Mouse (Mus musculus): ENCODE results near the gene Pkn1. TPM values are rescaled to one million over a fixed set of nuclear protein-coding genes. Genes with fewer than 3 reads are reported as not detected.

The Pkn1 gene
- polyA plus RNA-seq, 1 experiment from 2014 or later = 30.0 TPM

DNA sequence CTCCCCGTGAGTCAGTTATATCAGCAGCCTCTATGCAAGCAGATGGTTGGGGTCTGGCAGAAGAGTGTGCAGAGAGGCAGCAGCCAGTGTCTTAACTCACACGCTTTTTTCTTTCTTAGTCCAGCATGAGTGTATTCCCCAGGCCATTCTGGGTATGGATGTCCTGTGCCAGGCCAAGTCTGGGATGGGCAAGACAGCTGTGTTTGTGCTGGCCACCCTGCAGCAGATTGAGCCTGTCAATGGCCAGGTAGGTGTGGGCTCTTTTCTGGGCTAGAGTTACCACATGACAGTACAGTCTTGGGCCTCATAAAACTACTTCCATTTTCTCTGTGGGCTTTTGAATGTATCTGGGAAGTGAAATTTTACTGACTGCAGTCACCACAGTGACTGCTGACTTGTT is 20.7 kb upstream of the Pkn1 start:
- ATAC-seq (ENCODE audit: low FRiP score, low read depth) = no peak
- Histone ChIP-seq H3K27me3 (replicated peaks) (no peaks in the 10 kb centered on the region), H3K9ac (no peak overlapping the region), H3K27ac (no peak overlapping the region), H3K36me3 (peaks cover 55% of the 10 kb centered on the region), H3K4me3 (no peak overlapping the region), H3K9me3 (no peaks in the 10 kb centered on the region), H3K4me1 (peaks cover 19% of the 10 kb centered on the region), H3K4me2 (replicated peaks) (no peak overlapping the region)
- WGBS = 86% methylated on average over 2 of the region's 2 CpGs

DNA sequence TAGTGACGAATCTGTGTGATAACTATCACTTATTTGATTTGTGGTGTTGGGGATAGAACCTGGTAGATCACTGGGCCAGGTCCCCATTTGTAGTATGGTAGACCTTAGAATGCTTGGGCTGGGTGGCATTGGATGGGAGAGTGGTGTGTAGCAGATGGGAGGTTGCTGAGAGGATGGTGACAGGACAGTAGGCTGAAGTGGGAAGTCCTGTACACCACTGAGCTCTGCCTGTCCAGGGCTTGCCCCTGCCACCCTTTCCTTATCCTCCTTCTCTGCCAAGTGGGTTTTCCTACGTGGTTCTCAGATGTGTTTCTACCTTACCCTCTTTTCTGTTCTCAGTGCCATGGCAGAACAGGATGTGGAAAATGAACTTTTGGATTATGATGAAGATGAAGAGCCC is 20.1 kb upstream of the Pkn1 start:
- no peak overlapping the region for H3K4me2 ChIP-seq (replicated peaks)
- no peaks in the 10 kb centered on the region for H3K9me3 ChIP-seq
- 85% methylated on average over 2 of the region's 2 CpGs for WGBS
- peaks cover 19% of the 10 kb centered on the region for H3K4me1 ChIP-seq
- ATAC-seq (ENCODE audit: low FRiP score, low read depth) = no peak
- no peaks in the 10 kb centered on the region for H3K27me3 ChIP-seq (replicated peaks)
- no peak overlapping the region for H3K4me3 ChIP-seq
- peaks cover 48% of the 10 kb centered on the region for H3K36me3 ChIP-seq
- no peak overlapping the region for H3K27ac ChIP-seq
- no peak overlapping the region for H3K9ac ChIP-seq

DNA sequence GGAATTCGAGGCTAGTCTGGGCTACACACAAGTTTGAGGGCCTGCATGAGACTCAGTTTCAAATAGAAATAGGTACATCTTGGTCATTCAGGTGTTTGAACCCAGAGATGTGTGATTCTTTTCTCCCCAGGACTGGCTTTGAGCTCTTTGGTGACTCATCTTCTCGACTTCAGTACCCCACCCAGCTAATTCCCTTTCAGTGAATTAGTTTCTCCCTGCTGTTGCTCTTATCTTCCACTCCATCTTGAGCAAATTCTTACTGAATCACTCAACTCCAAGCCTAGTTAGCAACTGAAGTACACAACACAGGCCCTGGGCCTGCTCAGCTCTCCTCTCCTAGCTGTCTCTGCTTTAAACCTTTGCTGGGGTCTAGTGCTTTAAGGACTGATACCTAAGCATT is 17.6 kb upstream of the Pkn1 start:
- Histone ChIP-seq H3K27me3 (replicated peaks) (no peaks in the 10 kb centered on the region), H3K36me3 (peaks cover 23% of the 10 kb centered on the region), H3K4me1 (peaks cover 19% of the 10 kb centered on the region), H3K9ac (no peak overlapping the region), H3K4me2 (replicated peaks) (peak overlapping the region; percentile 90), H3K27ac (no peak overlapping the region), H3K4me3 (peak overlapping the region; percentile 84; the same call in 1 of the 2 replicates), H3K9me3 (no peaks in the 10 kb centered on the region)
- 79% methylated on average over 2 of the region's 2 CpGs for WGBS
- no peak for ATAC-seq (ENCODE audit: low FRiP score, low read depth)

DNA sequence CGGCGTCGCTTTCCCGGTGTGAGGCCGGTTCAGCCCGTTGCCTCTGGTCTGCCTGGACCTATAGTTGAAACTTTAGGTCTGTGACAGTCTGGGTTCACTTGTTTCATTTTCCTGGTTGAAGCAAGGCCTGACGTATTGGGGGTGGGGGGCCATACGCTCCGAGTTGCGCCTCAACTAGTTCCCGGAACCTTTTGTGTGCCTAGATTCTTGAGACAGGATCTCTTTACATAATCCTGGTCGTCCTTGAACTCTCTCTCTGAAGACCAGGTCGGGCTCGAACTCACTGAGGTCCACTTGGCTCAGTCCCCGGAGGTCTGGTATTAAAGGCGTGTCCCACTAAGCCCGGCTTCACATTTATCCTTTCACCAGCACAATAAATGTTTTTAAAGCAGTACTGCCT is 16.8 kb upstream of the Pkn1 start:
- Histone ChIP-seq H3K9me3 (no peaks in the 10 kb centered on the region), H3K27ac (0 out of 2 replicates have a peak overlapping the region, but pooled peaks have one; percentile 83), H3K36me3 (peaks cover 15% of the 10 kb centered on the region), H3K9ac (peak overlapping the region; percentile 75), H3K4me3 (peak overlapping the region; percentile 84), H3K4me1 (peaks cover 19% of the 10 kb centered on the region), H3K27me3 (replicated peaks) (no peaks in the 10 kb centered on the region), H3K4me2 (replicated peaks) (peak overlapping the region; percentile 90)
- 2% methylated on average over 17 of the region's 17 CpGs for WGBS
- ATAC-seq (ENCODE audit: low FRiP score, low read depth) = no peak

DNA sequence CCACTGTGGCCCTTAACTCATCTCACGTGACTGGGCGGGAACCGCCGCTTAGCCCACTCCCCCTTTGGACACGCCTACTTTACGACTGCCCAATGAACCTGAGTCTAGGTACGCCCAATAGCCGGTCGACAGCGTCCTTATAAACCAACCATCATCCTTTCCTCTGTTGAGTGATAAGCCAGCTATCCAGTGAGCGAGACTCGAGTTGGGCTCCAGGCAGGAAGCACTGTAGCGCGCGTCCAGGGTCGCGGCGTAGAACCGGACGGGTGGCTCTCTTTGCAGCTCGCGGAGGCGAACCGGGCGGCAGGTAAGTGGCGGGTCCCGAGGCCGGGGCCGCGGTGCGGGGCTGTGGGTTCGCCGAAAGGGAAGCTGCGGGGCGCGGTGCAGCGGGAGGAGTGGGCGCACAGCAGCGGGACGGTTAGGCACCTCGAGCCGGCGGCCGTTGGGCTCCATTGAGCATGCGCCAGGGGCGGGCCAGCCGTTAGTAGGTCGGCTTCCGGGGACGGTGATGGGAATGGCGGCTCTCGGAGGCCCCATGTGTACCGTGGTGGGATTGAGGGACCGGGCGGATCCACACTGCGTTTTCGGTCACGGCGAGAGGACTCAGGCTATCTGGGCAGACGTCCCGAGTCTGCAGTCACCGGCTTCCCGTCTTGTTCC is 16.2 kb upstream of the Pkn1 start, which contains the start of gene Ddx39:
Ddx39 (plus strand) TSS at position 147 of the 660 bp plus-strand sequence.
- Histone ChIP-seq H3K27me3 (replicated peaks) (no peaks in the 10 kb centered on the region), H3K27ac (peak within 1 kb of the TSS; percentile 83; the same call in 1 of the 2 replicates), H3K4me3 (peak within 1 kb of the TSS; percentile 84), H3K36me3 (peaks cover 9% of the 10 kb centered on the region), H3K9ac (peak within 1 kb of the TSS; percentile 75), H3K9me3 (no peaks in the 10 kb centered on the region), H3K4me2 (replicated peaks) (peak within 1 kb of the TSS; percentile 90), H3K4me1 (peaks cover 19% of the 10 kb centered on the region)
- under 1% methylated on average over 63 of the region's 63 CpGs for WGBS
- peak; percentile 100 for ATAC-seq (ENCODE audit: low FRiP score, low read depth)

DNA sequence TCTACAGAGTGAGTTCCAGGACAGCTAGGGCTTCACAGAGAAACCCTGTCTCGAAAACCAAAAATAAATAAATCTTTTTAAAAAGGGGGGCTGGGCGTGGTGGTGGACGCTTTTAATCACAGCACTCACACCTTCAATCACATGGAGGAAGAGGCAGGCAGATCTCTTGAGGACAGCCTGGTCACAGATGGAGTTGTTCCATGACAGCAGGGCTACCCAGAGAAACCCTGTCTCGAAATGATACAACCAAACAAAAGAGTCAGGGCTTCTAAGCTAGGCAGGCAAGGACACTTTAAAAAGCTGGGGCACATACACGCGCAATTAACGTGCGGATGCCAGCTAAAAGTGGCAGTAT is 15.7 kb upstream of the Pkn1 start:
- Histone ChIP-seq H3K9me3 (no peaks in the 10 kb centered on the region), H3K4me2 (replicated peaks) (peak overlapping the region; percentile 90), H3K27me3 (replicated peaks) (no peaks in the 10 kb centered on the region), H3K36me3 (peaks cover 4% of the 10 kb centered on the region), H3K4me3 (peak overlapping the region; percentile 84; the same call in 1 of the 2 replicates), H3K4me1 (peaks cover 19% of the 10 kb centered on the region), H3K9ac (no peak overlapping the region), H3K27ac (no peak overlapping the region)
- no peak; the same call in 1 of the 2 replicates for ATAC-seq (ENCODE audit: low FRiP score, low read depth)
- WGBS = 16% methylated on average over 8 of the region's 8 CpGs

DNA sequence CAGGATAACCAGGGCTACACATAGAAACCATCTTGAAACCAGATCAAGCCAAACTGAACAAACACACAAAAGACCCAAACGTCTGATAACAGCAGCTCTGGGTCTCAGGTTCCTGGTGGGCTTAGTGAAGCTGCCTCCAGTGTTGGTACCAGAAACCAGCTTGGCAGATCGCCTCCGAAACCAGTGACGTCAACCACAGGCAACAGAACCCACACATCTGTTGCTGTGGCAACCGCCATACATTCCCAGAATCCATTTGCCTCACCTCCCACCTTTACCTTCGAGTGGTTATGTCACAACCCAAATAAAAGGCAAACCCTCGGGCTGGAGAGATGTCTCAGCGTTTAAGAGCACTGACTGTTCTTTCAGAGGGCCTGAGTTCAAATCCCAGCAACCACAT is 8.6 kb upstream of the Pkn1 start:
- no peak overlapping the region for H3K27ac ChIP-seq

DNA sequence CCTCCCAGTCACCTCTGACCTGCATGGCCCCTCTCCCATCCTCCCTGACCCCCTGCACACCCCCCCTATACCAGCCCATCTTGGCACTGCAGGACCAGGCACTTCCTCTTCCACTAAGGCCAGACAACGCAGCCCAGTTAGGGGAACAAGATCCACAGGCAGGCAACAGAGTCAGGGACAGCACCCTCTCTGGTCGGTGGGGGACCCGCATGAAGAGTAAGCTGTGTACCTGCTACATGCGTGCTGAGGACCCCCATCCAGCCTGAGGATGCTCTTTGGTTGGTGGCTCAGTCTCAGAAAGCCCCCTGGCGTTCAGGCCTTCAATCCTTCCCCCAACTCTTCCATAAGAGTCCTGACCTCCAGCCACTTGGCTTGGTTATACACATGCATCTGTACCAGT is 7.4 kb upstream of the Pkn1 start:
- Histone ChIP-seq H3K36me3 (no peaks in the 10 kb centered on the region), H3K9me3 (no peaks in the 10 kb centered on the region), H3K9ac (no peak overlapping the region), H3K27me3 (replicated peaks) (no peaks in the 10 kb centered on the region), H3K4me2 (replicated peaks) (no peak overlapping the region), H3K4me1 (no peaks in the 10 kb centered on the region), H3K27ac (no peak overlapping the region), H3K4me3 (no peak overlapping the region)
- 70% methylated on average over 5 of the region's 5 CpGs for WGBS
- ATAC-seq (ENCODE audit: low FRiP score, low read depth) = no peak

More for the DNA sequence above, 8.6 kb upstream of the Pkn1 start:
- 75% methylated on average over 8 of the region's 8 CpGs for WGBS
- H3K4me3 ChIP-seq = no peak overlapping the region
- no peaks in the 10 kb centered on the region for H3K36me3 ChIP-seq
- no peak for ATAC-seq (ENCODE audit: low FRiP score, low read depth)
- no peaks in the 10 kb centered on the region for H3K4me1 ChIP-seq
- no peak overlapping the region for H3K4me2 ChIP-seq (replicated peaks)
- no peaks in the 10 kb centered on the region for H3K27me3 ChIP-seq (replicated peaks)
- no peaks in the 10 kb centered on the region for H3K9me3 ChIP-seq
- no peak overlapping the region for H3K9ac ChIP-seq

DNA sequence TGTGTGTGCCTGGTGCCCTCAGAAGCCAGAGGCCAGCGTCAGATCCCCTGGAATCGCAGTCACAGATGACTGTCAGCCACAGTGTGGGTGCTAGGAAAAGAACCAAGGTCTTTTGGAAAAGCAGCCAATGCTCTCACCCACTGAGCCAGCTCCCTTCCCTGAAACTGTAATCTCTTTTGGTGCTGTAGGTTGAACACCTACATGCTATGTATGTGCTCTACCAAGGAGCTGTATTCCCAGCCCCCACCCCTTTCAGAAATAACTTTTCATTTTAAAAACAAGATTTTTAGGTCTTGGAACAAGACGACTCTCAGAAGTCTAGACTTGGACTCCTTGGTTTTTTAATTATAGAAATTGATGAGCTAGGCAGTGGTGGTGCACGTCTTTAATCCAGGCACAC is 4.4 kb upstream of the Pkn1 start:
- WGBS = 86% methylated on average over 4 of the region's 4 CpGs
- ATAC-seq (ENCODE audit: low FRiP score, low read depth) = no peak
- H3K4me1 ChIP-seq = peaks cover 2% of the 10 kb centered on the region

DNA sequence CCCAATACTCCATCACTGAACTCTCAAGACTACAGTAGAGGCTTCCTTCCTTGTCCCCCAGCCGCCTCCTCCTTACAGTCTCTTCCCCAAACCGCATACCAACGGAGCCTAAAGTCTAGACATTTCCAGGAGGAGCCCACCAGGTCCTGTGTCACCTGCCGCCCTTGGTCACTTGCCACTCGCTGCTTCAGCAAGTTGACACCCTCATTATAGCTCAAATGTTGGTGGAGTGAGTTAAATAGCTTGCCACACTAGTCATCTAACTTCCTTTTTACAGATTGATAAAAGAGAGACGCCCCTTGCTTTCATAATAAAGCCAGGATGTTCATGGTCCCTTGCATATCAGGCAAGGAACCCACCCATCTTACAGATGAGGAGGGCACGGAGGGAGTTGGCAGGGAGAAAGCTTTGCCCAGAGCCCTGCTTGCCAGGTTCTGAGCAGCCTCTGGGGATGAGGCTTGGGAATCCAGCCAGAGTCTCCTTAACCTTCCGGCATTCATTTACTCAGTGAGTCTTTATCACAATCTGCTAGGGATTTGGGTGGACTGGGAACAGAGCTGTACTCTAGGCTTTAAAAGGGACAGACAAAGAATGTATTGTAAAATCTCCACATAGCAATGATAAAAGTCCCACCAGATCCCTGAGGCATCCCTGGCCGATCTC is 1.6 kb upstream of the Pkn1 start:
- Histone ChIP-seq H3K4me2 (replicated peaks) (no peak overlapping the region), H3K4me1 (peaks cover 17% of the 10 kb centered on the region), H3K36me3 (no peaks in the 10 kb centered on the region), H3K9me3 (no peaks in the 10 kb centered on the region), H3K9ac (no peak overlapping the region), H3K4me3 (no peak overlapping the region), H3K27me3 (replicated peaks) (no peaks in the 10 kb centered on the region), H3K27ac (no peak overlapping the region)
- no peak for ATAC-seq (ENCODE audit: low FRiP score, low read depth)
- WGBS = 84% methylated on average over 9 of the region's 9 CpGs

More for the DNA sequence above, 4.4 kb upstream of the Pkn1 start:
- no peaks in the 10 kb centered on the region for H3K27me3 ChIP-seq (replicated peaks)
- H3K27ac ChIP-seq = no peak overlapping the region
- no peaks in the 10 kb centered on the region for H3K9me3 ChIP-seq
- H3K9ac ChIP-seq = no peak overlapping the region
- H3K4me2 ChIP-seq (replicated peaks) = no peak overlapping the region
- no peaks in the 10 kb centered on the region for H3K36me3 ChIP-seq
- no peak overlapping the region for H3K4me3 ChIP-seq

DNA sequence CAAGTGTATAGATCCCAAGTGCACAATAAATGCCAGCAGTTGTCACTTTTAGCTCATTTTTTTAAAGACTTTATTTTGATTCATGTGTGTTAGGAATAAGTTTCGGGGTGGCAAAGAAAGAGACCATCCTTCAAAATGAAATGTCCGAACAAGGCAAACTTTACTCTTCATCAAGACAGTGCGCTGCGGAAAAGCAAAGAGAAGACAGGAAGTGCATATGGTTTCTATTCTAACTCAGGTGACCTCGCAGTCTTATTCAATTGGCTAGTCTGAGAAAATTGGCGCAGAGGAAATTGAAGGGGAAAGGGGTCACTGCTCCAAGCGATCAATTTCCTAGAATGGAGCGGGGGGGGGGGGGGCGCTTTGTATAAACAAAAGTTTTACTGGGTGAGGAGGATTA is 587 bp upstream of the Pkn1 start:
- H3K4me2 ChIP-seq (replicated peaks) = peak overlapping the region; percentile 96
- no peak for ATAC-seq (ENCODE audit: low FRiP score, low read depth)
- H3K9me3 ChIP-seq = no peaks in the 10 kb centered on the region
- no peaks in the 10 kb centered on the region for H3K27me3 ChIP-seq (replicated peaks)
- H3K27ac ChIP-seq = no peak overlapping the region
- peak overlapping the region; percentile 82; the same call in 1 of the 2 replicates for H3K4me3 ChIP-seq
- H3K36me3 ChIP-seq = no peaks in the 10 kb centered on the region
- peaks cover 17% of the 10 kb centered on the region for H3K4me1 ChIP-seq
- 54% methylated on average over 9 of the region's 9 CpGs for WGBS
- peak overlapping the region; percentile 87; the same call in 1 of the 2 replicates for H3K9ac ChIP-seq

DNA sequence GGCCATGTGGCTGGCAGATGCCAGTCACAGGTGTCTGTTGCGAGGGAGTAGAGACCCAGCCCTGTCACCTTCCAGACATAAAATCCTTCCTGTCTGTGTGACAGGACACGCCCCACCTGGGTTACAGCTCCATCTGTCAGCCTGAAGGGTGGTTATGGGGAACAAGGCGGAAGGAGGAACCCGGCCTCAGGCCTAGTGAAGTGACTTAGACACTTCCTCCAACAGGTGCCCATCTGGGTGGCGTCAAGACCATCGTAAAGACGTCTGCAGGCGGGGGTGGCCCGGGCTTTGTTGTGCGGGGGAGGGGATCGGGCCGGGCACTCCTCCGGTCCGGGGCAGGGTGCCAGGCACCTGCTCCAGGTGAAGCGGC is 703 bp downstream of the Pkn1 start:
- peak; percentile 52 for ATAC-seq (ENCODE audit: low FRiP score, low read depth)
- H3K4me3 ChIP-seq = peak overlapping the region; percentile 82
- H3K27ac ChIP-seq = no peak overlapping the region
- H3K9me3 ChIP-seq = no peaks in the 10 kb centered on the region
- WGBS = 5% methylated on average over 15 of the region's 15 CpGs
- H3K36me3 ChIP-seq = no peaks in the 10 kb centered on the region
- H3K27me3 ChIP-seq (replicated peaks) = no peaks in the 10 kb centered on the region
- H3K4me2 ChIP-seq (replicated peaks) = peak overlapping the region; percentile 96
- H3K4me1 ChIP-seq = peaks cover 17% of the 10 kb centered on the region
- peak overlapping the region; percentile 87 for H3K9ac ChIP-seq

Data from neural tube, embryonic 12.5 days (tissue).